Mouse (Mus musculus): ENCODE measurements around the gene Pum1. TPM values are rescaled to one million over a fixed set of nuclear protein-coding genes. Genes with fewer than 3 reads are reported as not detected.

Gene Pum1
- polyA plus RNA-seq, 1 experiment from 2014 or later, result 59.3 TPM

- no peaks in the 10 kb centered on the region for H3K27me3 ChIP-seq (ENCODE audit: control insufficient read depth, insufficient read depth, low read length)
- no peak overlapping the region for H3K4me3 ChIP-seq (ENCODE audit: control insufficient read depth in 1 of 2, insufficient read depth in 1 of 2, low read depth in 1 of 2, low read length in 2 of 2)
- 82% methylated on average over 2 of the region's 2 CpGs for WGBS
- no peaks in the 10 kb centered on the region for H3K9me3 ChIP-seq (ENCODE audit: control insufficient read depth, low read length)
- H3K36me3 ChIP-seq (ENCODE audit: control insufficient read depth, insufficient read depth, low read length), result peaks cover 93% of the 10 kb centered on the region
- ATAC-seq (ENCODE audit: insufficient number of reproducible peaks, insufficient read depth, low FRiP score, low read depth), result no peak
- peaks cover 22 to 66% of the 10 kb centered on the region in 2 experiments for H3K4me1 ChIP-seq (ENCODE audit: control insufficient read depth in 2 of 2, insufficient read depth in 2 of 2, low read length in 2 of 2)
- no peak overlapping the region for H3K9ac ChIP-seq (ENCODE audit: low read length)
- no peak overlapping the region for H3K4me2 ChIP-seq (ENCODE audit: low read length)
- peak overlapping the region in 1 of 2 experiments; percentile 88; a peak in 1 of 4 replicates for H3K27ac ChIP-seq (replicated peaks in 1 of 2; ENCODE audit: control insufficient read depth in 1 of 2, insufficient read depth in 1 of 2, low read depth in 2 of 2, low read length in 2 of 2)
Observed at GRCm38 (mm10) chr4:130754776-130755175, 91.7 kb downstream of the Pum1 start.

DNA sequence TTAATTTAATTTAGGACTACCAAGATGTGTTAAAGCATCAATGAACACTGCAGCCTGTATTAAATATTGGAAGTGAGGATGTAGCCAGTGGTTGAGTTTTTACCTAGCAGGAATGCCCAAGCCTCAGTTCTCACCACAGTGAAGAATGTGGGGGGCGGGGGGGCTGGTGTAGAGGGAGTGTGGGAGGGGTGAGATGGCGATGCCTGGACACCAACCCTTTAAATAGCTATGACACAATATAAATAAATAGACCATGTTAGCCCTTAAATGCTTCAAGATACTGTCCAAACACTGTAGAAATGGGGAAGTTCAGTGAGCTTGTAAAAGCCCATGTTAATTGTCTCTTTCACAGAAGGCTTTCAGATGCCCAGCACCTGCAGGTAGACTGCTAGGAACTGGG is 96.8 kb downstream of the Pum1 start:
- ATAC-seq (ENCODE audit: insufficient number of reproducible peaks, insufficient read depth, low FRiP score, low read depth), result no peak
- no peak overlapping the region for H3K4me3 ChIP-seq (ENCODE audit: control insufficient read depth in 1 of 2, insufficient read depth in 1 of 2, low read depth in 1 of 2, low read length in 2 of 2)
- peak overlapping the region in 1 of 2 experiments; percentile 15; a peak in 1 of 4 replicates for H3K27ac ChIP-seq (replicated peaks in 1 of 2; ENCODE audit: control insufficient read depth in 1 of 2, insufficient read depth in 1 of 2, low read depth in 2 of 2, low read length in 2 of 2)
- H3K27me3 ChIP-seq (ENCODE audit: control insufficient read depth, insufficient read depth, low read length), result no peaks in the 10 kb centered on the region
- H3K9ac ChIP-seq (ENCODE audit: low read length), result no peak overlapping the region
- H3K4me2 ChIP-seq (ENCODE audit: low read length), result no peak overlapping the region
- 58% methylated on average over 2 of the region's 2 CpGs for WGBS
- peaks cover 7 to 23% of the 10 kb centered on the region in 2 experiments for H3K4me1 ChIP-seq (ENCODE audit: control insufficient read depth in 2 of 2, insufficient read depth in 2 of 2, low read length in 2 of 2)
- no peaks in the 10 kb centered on the region for H3K9me3 ChIP-seq (ENCODE audit: control insufficient read depth, low read length)
- peaks cover 84% of the 10 kb centered on the region for H3K36me3 ChIP-seq (ENCODE audit: control insufficient read depth, insufficient read depth, low read length)

GRCm38 (mm10) chr4:130761809-130762208 is 98.7 kb downstream of the Pum1 start:
- H3K4me3 ChIP-seq (ENCODE audit: control insufficient read depth in 1 of 2, insufficient read depth in 1 of 2, low read depth in 1 of 2, low read length in 2 of 2), result no peak overlapping the region
- H3K9ac ChIP-seq (ENCODE audit: low read length), result no peak overlapping the region
- peak; percentile 41; the same call in 1 of the 2 replicates for ATAC-seq (ENCODE audit: insufficient number of reproducible peaks, insufficient read depth, low FRiP score, low read depth)
- no peak overlapping the region for H3K4me2 ChIP-seq (ENCODE audit: low read length)
- no peaks in the 10 kb centered on the region for H3K9me3 ChIP-seq (ENCODE audit: control insufficient read depth, low read length)
- peaks cover 89% of the 10 kb centered on the region for H3K36me3 ChIP-seq (ENCODE audit: control insufficient read depth, insufficient read depth, low read length)
- H3K27ac ChIP-seq (replicated peaks in 1 of 2; ENCODE audit: control insufficient read depth in 1 of 2, insufficient read depth in 1 of 2, low read depth in 2 of 2, low read length in 2 of 2), result 0 out of 4 replicates have a peak overlapping the region, but pooled peaks of 1 of the 2 experiments have one; percentile 3
- WGBS, result 81% methylated on average over 5 of the region's 5 CpGs
- H3K4me1 ChIP-seq (ENCODE audit: control insufficient read depth in 2 of 2, insufficient read depth in 2 of 2, low read length in 2 of 2), result peaks cover 5 to 13% of the 10 kb centered on the region in 2 experiments
- no peaks in the 10 kb centered on the region for H3K27me3 ChIP-seq (ENCODE audit: control insufficient read depth, insufficient read depth, low read length)

DNA sequence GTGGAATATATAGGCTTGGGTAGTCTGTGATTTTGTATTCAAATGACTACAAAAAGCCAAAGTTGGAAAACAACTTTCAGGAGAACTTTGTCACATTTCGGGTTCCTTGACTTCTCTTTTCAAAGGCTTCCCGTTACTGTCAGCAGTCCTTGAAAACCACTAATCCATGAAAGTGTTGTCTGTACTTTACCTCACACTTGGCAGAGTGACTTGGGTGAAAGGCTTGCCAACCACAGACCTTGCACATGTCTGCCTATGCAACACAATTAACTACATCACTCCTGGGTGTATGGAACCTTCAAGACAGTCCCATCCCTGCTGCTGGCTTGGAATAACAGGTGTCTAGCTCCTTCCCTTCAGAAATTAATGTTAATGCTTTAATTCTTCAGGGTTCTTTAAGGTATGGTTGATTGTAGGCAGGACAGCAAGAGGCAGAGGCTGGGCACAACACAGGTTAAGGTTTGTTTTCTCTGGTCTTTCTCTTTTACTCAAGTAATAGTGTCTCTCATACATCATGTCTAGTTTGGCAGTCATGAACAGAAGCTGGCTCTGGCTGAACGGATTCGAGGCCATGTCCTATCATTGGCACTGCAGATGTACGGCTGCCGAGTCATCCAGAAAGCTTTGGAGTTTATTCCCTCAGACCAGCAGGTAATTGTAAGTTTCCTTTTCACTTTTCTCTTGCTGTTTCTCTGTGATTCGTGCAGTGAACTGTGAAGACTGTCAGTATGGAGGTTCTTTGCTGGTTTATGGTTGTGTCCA is 102.5 kb downstream of the Pum1 start:
- 88% methylated on average over 7 of the region's 7 CpGs for WGBS
- ATAC-seq (ENCODE audit: insufficient number of reproducible peaks, insufficient read depth, low FRiP score, low read depth), result no peak

GRCm38 (mm10) chr4:130766387-130766786 is 103.3 kb downstream of the Pum1 start:
- WGBS, result 88% methylated on average over 1 of the region's 2 CpGs
- Histone ChIP-seq H3K9ac (ENCODE audit: low read length) (no peak overlapping the region), H3K27ac (replicated peaks in 1 of 2; ENCODE audit: control insufficient read depth in 1 of 2, insufficient read depth in 1 of 2, low read depth in 2 of 2, low read length in 2 of 2) (no peak overlapping the region), H3K4me3 (ENCODE audit: control insufficient read depth in 1 of 2, insufficient read depth in 1 of 2, low read depth in 1 of 2, low read length in 2 of 2) (no peak overlapping the region), H3K4me1 (ENCODE audit: control insufficient read depth in 2 of 2, insufficient read depth in 2 of 2, low read length in 2 of 2) (no peaks in the 10 kb centered on the region; a peak in 1 of 4 replicates), H3K36me3 (ENCODE audit: control insufficient read depth, insufficient read depth, low read length) (peaks cover 97% of the 10 kb centered on the region), H3K27me3 (ENCODE audit: control insufficient read depth, insufficient read depth, low read length) (no peaks in the 10 kb centered on the region), H3K4me2 (ENCODE audit: low read length) (no peak overlapping the region), H3K9me3 (ENCODE audit: control insufficient read depth, low read length) (no peaks in the 10 kb centered on the region)
- no peak for ATAC-seq (ENCODE audit: insufficient number of reproducible peaks, insufficient read depth, low FRiP score, low read depth)

More for the DNA sequence above, 102.5 kb downstream of the Pum1 start:
- H3K36me3 ChIP-seq (ENCODE audit: control insufficient read depth, insufficient read depth, low read length), result peaks cover 97% of the 10 kb centered on the region
- H3K4me1 ChIP-seq (ENCODE audit: control insufficient read depth in 2 of 2, insufficient read depth in 2 of 2, low read length in 2 of 2), result peaks cover 0 to 2% of the 10 kb centered on the region in 2 experiments; a peak in 2 of 4 replicates
- H3K9me3 ChIP-seq (ENCODE audit: control insufficient read depth, low read length), result no peaks in the 10 kb centered on the region
- no peak overlapping the region for H3K4me2 ChIP-seq (ENCODE audit: low read length)
- H3K9ac ChIP-seq (ENCODE audit: low read length), result no peak overlapping the region
- no peak overlapping the region for H3K27ac ChIP-seq (replicated peaks in 1 of 2; ENCODE audit: control insufficient read depth in 1 of 2, insufficient read depth in 1 of 2, low read depth in 2 of 2, low read length in 2 of 2)
- H3K4me3 ChIP-seq (ENCODE audit: control insufficient read depth in 1 of 2, insufficient read depth in 1 of 2, low read depth in 1 of 2, low read length in 2 of 2), result no peak overlapping the region
- H3K27me3 ChIP-seq (ENCODE audit: control insufficient read depth, insufficient read depth, low read length), result no peaks in the 10 kb centered on the region

DNA sequence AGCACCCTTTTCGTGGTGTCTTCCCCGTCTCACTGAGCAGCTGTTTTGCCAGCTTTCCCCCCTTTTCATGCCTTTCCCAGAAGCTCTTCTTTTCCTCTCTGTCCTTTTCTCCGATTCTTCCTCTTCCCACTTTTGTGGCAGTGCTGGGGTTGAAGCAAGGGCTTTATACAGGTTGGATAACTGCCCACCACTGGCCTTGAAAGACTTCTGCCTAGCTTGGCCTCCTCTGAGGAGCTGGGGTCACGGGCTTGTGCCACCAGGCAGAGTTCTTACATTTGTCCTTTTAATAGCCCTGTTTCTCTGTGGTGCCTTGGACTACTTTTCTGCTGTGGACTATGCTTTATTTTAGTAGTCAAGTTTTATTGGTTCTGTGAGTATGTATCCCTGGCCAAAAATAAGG is 103.8 kb downstream of the Pum1 start:
- Histone ChIP-seq H3K4me1 (ENCODE audit: control insufficient read depth in 2 of 2, insufficient read depth in 2 of 2, low read length in 2 of 2) (no peaks in the 10 kb centered on the region), H3K4me2 (ENCODE audit: low read length) (no peak overlapping the region), H3K27me3 (ENCODE audit: control insufficient read depth, insufficient read depth, low read length) (no peaks in the 10 kb centered on the region), H3K36me3 (ENCODE audit: control insufficient read depth, insufficient read depth, low read length) (peaks cover 97% of the 10 kb centered on the region), H3K9ac (ENCODE audit: low read length) (no peak overlapping the region), H3K4me3 (ENCODE audit: control insufficient read depth in 1 of 2, insufficient read depth in 1 of 2, low read depth in 1 of 2, low read length in 2 of 2) (no peak overlapping the region), H3K9me3 (ENCODE audit: control insufficient read depth, low read length) (no peaks in the 10 kb centered on the region), H3K27ac (replicated peaks in 1 of 2; ENCODE audit: control insufficient read depth in 1 of 2, insufficient read depth in 1 of 2, low read depth in 2 of 2, low read length in 2 of 2) (no peak overlapping the region)
- WGBS, result 88% methylated on average over 4 of the region's 4 CpGs
- no peak for ATAC-seq (ENCODE audit: insufficient number of reproducible peaks, insufficient read depth, low FRiP score, low read depth)

GRCm38 (mm10) chr4:130773899-130774298 is 110.8 kb downstream of the Pum1 start:
- Histone ChIP-seq H3K4me1 (ENCODE audit: control insufficient read depth in 2 of 2, insufficient read depth in 2 of 2, low read length in 2 of 2) (peaks cover 2 to 33% of the 10 kb centered on the region in 2 experiments), H3K27ac (replicated peaks in 1 of 2; ENCODE audit: control insufficient read depth in 1 of 2, insufficient read depth in 1 of 2, low read depth in 2 of 2, low read length in 2 of 2) (0 out of 4 replicates have a peak overlapping the region, but pooled peaks of 1 of the 2 experiments have one; percentile 9)
- no peak for ATAC-seq (ENCODE audit: insufficient number of reproducible peaks, insufficient read depth, low FRiP score, low read depth)

More at GRCm38 (mm10) chr4:130773899-130774298, 110.8 kb downstream of the Pum1 start:
- Histone ChIP-seq H3K36me3 (ENCODE audit: control insufficient read depth, insufficient read depth, low read length) (peaks cover 86% of the 10 kb centered on the region), H3K9ac (ENCODE audit: low read length) (no peak overlapping the region), H3K4me2 (ENCODE audit: low read length) (no peak overlapping the region), H3K27me3 (ENCODE audit: control insufficient read depth, insufficient read depth, low read length) (no peaks in the 10 kb centered on the region), H3K9me3 (ENCODE audit: control insufficient read depth, low read length) (no peaks in the 10 kb centered on the region), H3K4me3 (ENCODE audit: control insufficient read depth in 1 of 2, insufficient read depth in 1 of 2, low read depth in 1 of 2, low read length in 2 of 2) (no peak overlapping the region)
- WGBS, result 57% methylated on average over 4 of the region's 4 CpGs
